Mouse (Mus musculus) liver, postnatal 0 days (tissue): ENCODE results near the gene Fads6.

ENCODE experiments used
- CTCF ChIP-seq: sonication (generic); IDR thresholded peaks from 2 replicates; pipeline ENCODE4 v1.5.1; 2016; ENCODE audit warnings: antibody characterized with exemption, low read depth
- EP300 ChIP-seq: IDR thresholded peaks from 2 replicates; pipeline ENCODE4 v1.6.1; 2016; ENCODE audit warnings: antibody characterized with exemption, low read depth, mild to moderate bottlenecking

GRCm38 (mm10) chr11:115257775-115258510 lies 39.5 kb downstream of the Fads6 start:
- no peak for TF ChIP-seq CTCF
- TF ChIP-seq EP300, result no peak
